Mouse (Mus musculus) C3H10T1/2 (cell line): Measurements from ENCODE around the gene Rnf148. TPM values are rescaled to one million over a fixed set of nuclear protein-coding genes. Genes with fewer than 3 reads are reported as not detected.

Experiments
- polyA plus RNA-seq, 2 experiments: library from polyadenylated mRNA; unstranded; fragments of >200 nt; fragmentation: generic; extraction: Trizol; gene quantifications; one replicate each; pipeline ENCODE4 v1.2.1; 2012; ENCODE audit warnings: missing spikeins in 2 of 2

Gene Rnf148
- polyA plus RNA-seq = not detected

GRCm38 (mm10) chr6:23655036-23655435 lies at the start of gene Rnf148:
Rnf148 (minus strand) TSS chr6:23655136.

GRCm38 (mm10) chr6:23650205-23650604 lies 4.7 kb downstream of the Rnf148 start, which contains the start of gene Rnf133:
Rnf133 (minus strand) TSS chr6:23650305.

Other genes with a start within 250 kb of the Rnf148 start
- gene Rnf133, start 4.8 kb downstream of the Rnf148 start, polyA plus RNA-seq = not detected
- gene Cadps2, start 184.3 kb upstream of the Rnf148 start, polyA plus RNA-seq = not detected